9 mouse cellular contexts compared by ENCODE assay signal in genomic region chr14:25461676-25462385, GRCm38 (mm10). TPM values are rescaled to one million over a fixed set of nuclear protein-coding genes. Genes with fewer than 3 reads are reported as not detected.
DNase-seq lines count a peak whose midpoint lies in the region; ATAC-seq and TF ChIP-seq lines count a peak whose summit lies in the region.
"Had no signal": no experiment of that assay in that cellular context is flagged by ENCODE, and none has a peak within 500 bp of the region (broad histone marks: within the 10 kb centered on the region; RNA-seq: fewer than 3 reads in every experiment).

No protein-coding gene starts in this region.

- peak overlapping the region; percentile 97 for H3K27ac ChIP-seq in heart, adult 2 months
- peak overlapping the region; percentile 99 for H3K27ac ChIP-seq in forebrain, embryonic 13.5 days
- peak overlapping the region; percentile 100 for H3K27ac ChIP-seq in limb, embryonic 14.5 days (replicated peaks; ENCODE audit: low read depth, low read length)

- H3K9ac ChIP-seq in heart, adult 2 months (ENCODE audit: low read depth, low read length), result peak overlapping the region; percentile 89
- H3K9ac ChIP-seq in forebrain, embryonic 13.5 days, result peak overlapping the region; percentile 100
- peak overlapping the region; percentile 99 for H3K9ac ChIP-seq in limb, embryonic 14.5 days (ENCODE audit: low read depth, low read length, severe bottlenecking)

- H3K4me1 ChIP-seq in heart, adult 2 months (ENCODE audit: control insufficient read depth, insufficient read depth, low read length), result peaks cover 27% of the 10 kb centered on the region
- H3K4me1 ChIP-seq in forebrain, embryonic 13.5 days, result peaks cover 64% of the 10 kb centered on the region
- peaks cover 51% of the 10 kb centered on the region for H3K4me1 ChIP-seq in limb, embryonic 14.5 days (ENCODE audit: control insufficient read depth, insufficient read depth, low read length)

- H3ac ChIP-seq in C2C12 (ENCODE audit: control insufficient read depth, insufficient read length, low read depth), result peak overlapping the region; percentile 96

- no peak for TF ChIP-seq POLR2A in heart, adult 2 months (IDR thresholded peaks at IDR 0.05; ENCODE audit: insufficient read depth, low read depth, low read length)
- TF ChIP-seq POLR2A in limb, embryonic 14.5 days (IDR thresholded peaks at IDR 0.05; ENCODE audit: borderline replicate concordance, extremely low read depth, insufficient read depth, insufficient read length), result no peak

- H3K4me3 ChIP-seq in heart, adult 2 months, result peak overlapping the region; percentile 88
- peak overlapping the region; percentile 74 for H3K4me3 ChIP-seq in C2C12 (ENCODE audit: insufficient read depth, poor library complexity, severe bottlenecking)
- H3K4me3 ChIP-seq in forebrain, embryonic 13.5 days, result peak overlapping the region; percentile 96
- peak overlapping the region; percentile 95 for H3K4me3 ChIP-seq in limb, embryonic 14.5 days (replicated peaks; ENCODE audit: low read length)

- DNase-seq in heart, adult 2 months, result no peak
- DNase-seq in heart, adult 9 months (ENCODE audit: low spot score in 2 of 2), result no peak
- DNase-seq in limb, embryonic 14.5 days (ENCODE audit: low spot score), result no peak
- no peak for DNase-seq in frontal cortex, postnatal 10 days (ENCODE audit: low spot score in 2 of 2)
- no peak for DNase-seq in adrenal gland, adult 8-10 months
- no peak for DNase-seq in urinary bladder, postnatal 14 days (ENCODE audit: low spot score)

- peaks cover 5% of the 10 kb centered on the region; the same call in 1 of the 2 replicates for H3K36me3 ChIP-seq in heart, adult 2 months (ENCODE audit: control insufficient read depth, insufficient read depth, low read length)
- no peaks in the 10 kb centered on the region for H3K36me3 ChIP-seq in C2C12 (ENCODE audit: control insufficient read depth, insufficient read depth)
- H3K36me3 ChIP-seq in forebrain, embryonic 13.5 days (ENCODE audit: poor library complexity, severe bottlenecking), result no peaks in the 10 kb centered on the region
- H3K36me3 ChIP-seq in limb, embryonic 14.5 days (ENCODE audit: control insufficient read depth, insufficient read depth, low read length), result no peaks in the 10 kb centered on the region

- peak overlapping the region; percentile 94 for H3K4me2 ChIP-seq in forebrain, embryonic 13.5 days
- peak overlapping the region; percentile 92 for H3K4me2 ChIP-seq in limb, embryonic 14.5 days (replicated peaks; ENCODE audit: low read depth, low read length, severe bottlenecking)

- WGBS in heart, adult 2 months, result 7% methylated on average over 12 of the region's 12 CpGs
- WGBS in forebrain, embryonic 13.5 days, result 4% methylated on average over 12 of the region's 12 CpGs
- WGBS in limb, embryonic 14.5 days, result 4% methylated on average over 12 of the region's 12 CpGs

- no peak for TF ChIP-seq CTCF in heart, adult 2 months (IDR thresholded peaks at IDR 0.05)
- no peak for TF ChIP-seq CTCF in C2C12 (IDR thresholded peaks at IDR 0.05; ENCODE audit: control insufficient read depth, insufficient read depth, insufficient read length)

- intact Hi-C loops in heart, adult 2 months (cut with DNase I), result loop anchor here (2.0 kb wide), 2 partner anchors 27 to 83 kb away; no protein-coding TSS in a partner anchor

- H3K27me3 ChIP-seq in heart, adult 2 months (ENCODE audit: control insufficient read depth, insufficient read depth, low read length), result no peaks in the 10 kb centered on the region
- no peaks in the 10 kb centered on the region for H3K27me3 ChIP-seq in C2C12 (ENCODE audit: control insufficient read depth, insufficient read depth, insufficient read length)
- no peaks in the 10 kb centered on the region for H3K27me3 ChIP-seq in forebrain, embryonic 13.5 days
- no peaks in the 10 kb centered on the region for H3K27me3 ChIP-seq in limb, embryonic 14.5 days (ENCODE audit: control insufficient read depth, insufficient read depth, low read length)
- H3K27me3 ChIP-seq: Patski had no signal

- peaks cover 7% of the 10 kb centered on the region for H3K79me2 ChIP-seq in heart, adult 2 months (replicated peaks; ENCODE audit: control insufficient read depth, insufficient read depth, low read length)
- peaks cover 77% of the 10 kb centered on the region for H3K79me2 ChIP-seq in C2C12 (ENCODE audit: control insufficient read depth, insufficient read depth)

- ATAC-seq in forebrain, embryonic 13.5 days, result no peak
- no peak for ATAC-seq in limb, embryonic 14.5 days (ENCODE audit: low FRiP score, low read depth)
- ATAC-seq: Patski had no signal

- H3K79me3 ChIP-seq in C2C12 (ENCODE audit: low read depth), result peaks cover 69% of the 10 kb centered on the region

- TF ChIP-seq EP300 in heart, adult 2 months (IDR thresholded peaks at IDR 0.05; ENCODE audit: insufficient read depth, low read depth, low read length), result 0 out of 2 replicates have a peak, but pooled peaks have one; percentile 15

- no peaks in the 10 kb centered on the region for H3K9me3 ChIP-seq in forebrain, embryonic 13.5 days (replicated peaks)
- H3K9me3 ChIP-seq in limb, embryonic 14.5 days (ENCODE audit: control insufficient read depth, low read length), result no peaks in the 10 kb centered on the region

TF ChIP-seq in C2C12, 6 proteins besides CTCF, POLR2A, EP300 and RAD21:
- no peak for TF ChIP-seq USF1 (IDR thresholded peaks at IDR 0.05; ENCODE audit: low read depth)
- TF ChIP-seq MYOG (IDR thresholded peaks at IDR 0.05; ENCODE audit: control insufficient read depth, extremely low read depth, insufficient read length), result no peak
- TF ChIP-seq MAX (IDR thresholded peaks at IDR 0.05), result no peak
- no peak for TF ChIP-seq FOSL1 (IDR thresholded peaks at IDR 0.05; ENCODE audit: insufficient read depth, low read length, poor library complexity, severe bottlenecking)
- no peak for TF ChIP-seq CEBPB (IDR thresholded peaks at IDR 0.05; ENCODE audit: low read depth)
- no peak for TF ChIP-seq MYOD1 (IDR thresholded peaks at IDR 0.05; ENCODE audit: control insufficient read depth, insufficient read length, low read depth)

RNA-seq across cellular contexts. Expression of gene Zmiz1, which starts 2.8 kb away (rescaled TPM):
- 10 to 100 TPM; 40.7 to 42.0 TPM for total RNA-seq in heart, adult 2 months (2021)
- 21.8 and 27.1 TPM in 2 replicates for polyA plus RNA-seq in heart, adult 2 months (2012; rRNA removed)
- 27.3 TPM for polyA plus RNA-seq in C2C12 (2012; fragmentation: generic; extraction: Trizol)
- 57.2 and 61.3 TPM in 2 replicates for polyA plus RNA-seq in forebrain, embryonic 13.5 days (2015; fragmentation: Nextera tagmentation; extraction: Ambion mirVana)
- 81.2 and 117 TPM in 2 replicates for polyA plus RNA-seq in limb, embryonic 14.5 days (2012; rRNA removed)
- 61.8 and 75.8 TPM in 2 replicates for polyA plus RNA-seq in limb, embryonic 14.5 days (2014; fragmentation: Nextera tagmentation; extraction: Ambion mirVana)
- 100 to 1,000 TPM in 2 of 4 experiments, 10 to 100 TPM in 2; 90.3 to 192 (median 125) TPM for total RNA-seq in adrenal gland, adult 8-10 months (2022)
